Mouse (Mus musculus) heart, adult 2 months (tissue): ENCODE measurements at regions not wholly inside any gene's neighbourhood (a gene's known extent, or its start where the extent isn't known, plus 50 kb on each side); places are given as distances from the start of the nearest gene placed in this dataset.

ENCODE experiments used
- DNase-seq, 2 experiments: peaks; one replicate each; pipeline ENCODE4 v3.0.0; 2021
- H3K27ac ChIP-seq: fragments of 200-600 bp; 2 replicates; pipeline ENCODE4 v1.8.1; 2022
- H3K27me3 ChIP-seq: fragments of 200-500 bp; 2 replicates; pipeline ENCODE4 v1.6.1; 2012; ENCODE audit warnings: mild to moderate bottlenecking, low read length, inconsistent platforms, mixed read lengths; ENCODE audit not compliant: control insufficient read depth, insufficient read depth
- H3K36me3 ChIP-seq: fragments of 200-500 bp; 2 replicates; pipeline ENCODE4 v1.6.1; 2012; ENCODE audit warnings: low read length, inconsistent platforms; ENCODE audit not compliant: control insufficient read depth, insufficient read depth
- H3K4me1 ChIP-seq: fragments of 200-500 bp; 2 replicates; pipeline ENCODE4 v1.6.1; 2011; ENCODE audit warnings: low read length; ENCODE audit not compliant: control insufficient read depth, insufficient read depth
- H3K4me3 ChIP-seq: fragments of 200-600 bp; 2 replicates; pipeline ENCODE4 v1.8.1; 2022
- H3K79me2 ChIP-seq: fragments of 200-500 bp; replicated peaks from 2 replicates; pipeline ENCODE4 v1.6.1; 2012; ENCODE audit warnings: mild to moderate bottlenecking, inconsistent platforms, low read length, moderate library complexity, mixed read lengths; ENCODE audit not compliant: control insufficient read depth, insufficient read depth
- H3K9ac ChIP-seq: fragments of 200-500 bp; 2 replicates; pipeline ENCODE4 v1.6.1; 2012; ENCODE audit warnings: low read depth, mild to moderate bottlenecking, control low read depth, inconsistent platforms, low read length, mixed read lengths
- CTCF ChIP-seq: fragments of 200-600 bp; IDR thresholded peaks from 2 replicates; pipeline ENCODE4 v1.8.1; 2022; ENCODE audit warnings: antibody characterized with exemption, mild to moderate bottlenecking, moderate library complexity
- EP300 ChIP-seq: fragments of 200-500 bp; IDR thresholded peaks from 2 replicates; pipeline ENCODE4 v1.6.1; 2011; ENCODE audit warnings: low read depth, low read length, control low read depth; ENCODE audit not compliant: insufficient read depth
- POLR2A ChIP-seq: fragments of 200-500 bp; IDR thresholded peaks from 2 replicates; pipeline ENCODE4 v1.6.1; 2011; ENCODE audit warnings: mild to moderate bottlenecking, low read depth, low read length, control low read depth; ENCODE audit not compliant: insufficient read depth
- WGBS: fragments of 180-500 bp; shearing (Covaris S2); methylation state at CpG from one replicate; pipeline ENCODE4 v1.1.7; 2018; 5-methylcytosine and 5-hydroxymethylcytosine counted together
- intact Hi-C: fragments of 180-260 bp; cut with DNase I; formaldehyde crosslinking; loops from one replicate; pipeline ENCODE4 v1.15.1; 2025

GRCm38 (mm10) chr6:31043368-31043767, 84.5 kb upstream of the Klf14 start:
- Histone ChIP-seq H3K36me3 (no peaks in the 10 kb centered on the region), H3K27ac (no peak overlapping the region), H3K9ac (no peak overlapping the region), H3K4me3 (no peak overlapping the region), H3K79me2 (no peaks in the 10 kb centered on the region), H3K27me3 (no peaks in the 10 kb centered on the region), H3K4me1 (no peaks in the 10 kb centered on the region)
- TF ChIP-seq EP300 (no peak), POLR2A (no peak), CTCF (no peak)
- DNase-seq, result no peak
- intact Hi-C loops, result no loop called here
- WGBS, result 88% methylated on average over 4 of the region's 4 CpGs

GRCm38 (mm10) chr6:31043919-31044318, 85.0 kb upstream of the Klf14 start:
- Histone ChIP-seq H3K4me3 (no peak overlapping the region), H3K27me3 (no peaks in the 10 kb centered on the region), H3K4me1 (no peaks in the 10 kb centered on the region), H3K79me2 (no peaks in the 10 kb centered on the region), H3K27ac (no peak overlapping the region), H3K9ac (no peak overlapping the region), H3K36me3 (no peaks in the 10 kb centered on the region)
- WGBS, result 90% methylated on average over 3 of the region's 3 CpGs
- no peak for DNase-seq
- TF ChIP-seq EP300 (no peak), CTCF (no peak), POLR2A (no peak)
- intact Hi-C loops, result no loop called here

DNA sequence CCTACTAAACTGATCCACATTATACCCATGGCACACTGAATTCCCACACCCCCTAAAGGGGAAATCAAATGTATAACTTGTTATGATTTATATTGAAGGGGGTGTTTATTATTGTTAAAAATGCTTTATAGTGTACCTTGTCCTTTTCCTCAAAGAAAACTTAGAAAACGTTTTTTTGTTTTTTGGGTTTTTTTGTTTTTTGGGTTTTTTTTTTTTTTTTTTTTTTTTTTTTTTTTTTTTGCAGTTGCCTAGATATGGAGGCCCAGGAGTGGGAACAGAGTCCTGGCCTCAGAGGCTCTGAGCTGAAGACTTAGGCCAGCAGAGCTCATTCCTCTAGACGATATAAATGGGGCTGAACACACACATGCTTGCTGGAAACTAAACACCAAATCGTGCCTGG, 87.3 kb upstream of the Klf14 start:
- WGBS, result 43% methylated on average over 3 of the region's 3 CpGs
- H3K4me3 ChIP-seq, result no peak overlapping the region
- no peaks in the 10 kb centered on the region for H3K27me3 ChIP-seq
- no peak overlapping the region for H3K9ac ChIP-seq
- H3K36me3 ChIP-seq, result no peaks in the 10 kb centered on the region
- intact Hi-C loops, result no loop called here
- DNase-seq, result no peak
- H3K27ac ChIP-seq, result no peak overlapping the region
- TF ChIP-seq CTCF (no peak), POLR2A (no peak), EP300 (no peak)
- H3K79me2 ChIP-seq, result no peaks in the 10 kb centered on the region
- no peaks in the 10 kb centered on the region for H3K4me1 ChIP-seq

DNA sequence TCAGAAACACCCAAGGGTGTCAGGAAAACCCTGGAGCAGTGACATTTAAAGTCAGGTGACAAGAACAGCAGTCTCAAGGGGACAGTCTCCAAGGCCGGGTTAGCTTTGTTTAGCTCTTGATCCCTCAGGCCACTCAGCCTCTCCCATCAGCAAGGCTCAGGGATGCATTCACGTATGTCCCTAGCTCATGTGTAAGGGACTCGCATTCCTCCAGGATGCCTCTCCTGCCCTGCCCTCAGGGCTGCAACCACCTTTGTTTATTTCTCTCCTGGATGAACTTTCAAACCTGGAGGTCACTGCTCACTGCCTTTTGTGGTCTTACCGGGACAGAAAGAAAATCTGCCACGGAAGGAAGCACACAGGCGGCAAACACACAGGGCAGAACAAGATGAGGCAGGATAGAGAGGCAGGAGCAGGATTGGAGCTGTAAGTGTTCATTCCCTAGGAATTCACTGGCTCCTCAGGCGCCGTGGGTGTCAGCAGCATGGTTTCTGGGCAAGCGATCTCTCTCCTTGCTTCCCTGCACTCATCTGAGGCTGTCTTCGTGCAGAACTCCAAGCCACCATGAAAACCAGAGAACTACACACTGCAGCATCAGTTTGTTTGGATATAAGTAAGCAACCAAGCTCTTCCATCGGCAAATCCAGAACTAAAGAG, 90.2 kb upstream of the Klf14 start:
- H3K27me3 ChIP-seq, result no peaks in the 10 kb centered on the region
- WGBS, result 69% methylated on average over 11 of the region's 11 CpGs
- intact Hi-C loops, result no loop called here

GRCm38 (mm10) chr6:31050831-31051230, 92.0 kb upstream of the Klf14 start:
- Histone ChIP-seq H3K4me3 (no peak overlapping the region), H3K79me2 (no peaks in the 10 kb centered on the region), H3K36me3 (no peaks in the 10 kb centered on the region), H3K4me1 (no peaks in the 10 kb centered on the region), H3K27me3 (no peaks in the 10 kb centered on the region), H3K9ac (no peak overlapping the region), H3K27ac (no peak overlapping the region)
- 51% methylated on average over 5 of the region's 5 CpGs for WGBS
- intact Hi-C loops, result no loop called here
- DNase-seq, result no peak
- TF ChIP-seq EP300, result no peak
- TF ChIP-seq POLR2A, result no peak
- no peak for TF ChIP-seq CTCF

More for the DNA sequence above, 90.2 kb upstream of the Klf14 start:
- no peak overlapping the region for H3K4me3 ChIP-seq
- H3K27ac ChIP-seq, result no peak overlapping the region
- no peaks in the 10 kb centered on the region for H3K36me3 ChIP-seq
- DNase-seq, result no peak
- no peak for TF ChIP-seq EP300
- no peak for TF ChIP-seq CTCF
- TF ChIP-seq POLR2A, result no peak
- no peaks in the 10 kb centered on the region for H3K4me1 ChIP-seq
- no peak overlapping the region for H3K9ac ChIP-seq
- no peaks in the 10 kb centered on the region for H3K79me2 ChIP-seq

DNA sequence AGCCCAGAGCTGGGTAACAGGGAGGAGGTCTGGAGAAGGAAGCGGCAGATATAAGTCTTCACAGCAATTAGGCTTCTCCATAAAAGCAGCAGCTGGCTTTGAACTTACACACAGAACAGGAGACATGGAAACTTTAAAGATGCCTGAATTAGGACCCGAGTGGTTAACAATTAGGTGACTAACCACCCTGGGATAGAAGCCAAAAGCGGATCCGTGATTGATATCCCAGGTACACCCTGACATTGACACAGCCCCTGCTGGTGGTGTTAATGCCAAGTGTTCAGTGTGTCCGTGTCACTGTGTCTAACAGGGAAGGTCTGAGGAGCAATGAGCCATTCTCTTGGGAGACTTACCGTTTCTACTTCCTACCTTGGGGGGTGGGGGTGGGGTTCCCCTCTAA, 92.9 kb upstream of the Klf14 start:
- WGBS, result 47% methylated on average over 6 of the region's 6 CpGs
- intact Hi-C loops, result no loop called here
- H3K36me3 ChIP-seq, result no peaks in the 10 kb centered on the region

More for the DNA sequence above, 92.9 kb upstream of the Klf14 start:
- H3K27ac ChIP-seq, result no peak overlapping the region
- no peak for DNase-seq
- no peaks in the 10 kb centered on the region for H3K79me2 ChIP-seq
- no peaks in the 10 kb centered on the region for H3K4me1 ChIP-seq
- TF ChIP-seq EP300 (no peak), CTCF (no peak), POLR2A (no peak)
- H3K27me3 ChIP-seq, result no peaks in the 10 kb centered on the region
- no peak overlapping the region for H3K4me3 ChIP-seq
- no peak overlapping the region for H3K9ac ChIP-seq
